Mouse (Mus musculus) liver, embryonic 14.5 days (tissue): Measurements from ENCODE around the gene Iqcf3. TPM values are rescaled to one million over a fixed set of nuclear protein-coding genes. Genes with fewer than 3 reads are reported as not detected.

Source experiments
- ATAC-seq: fragments of 200-750 bp; cut with Nextera tagmentation; 2 replicates; pipeline ENCODE4 v1.8.0; 2017; ENCODE audit warnings: moderate number of reproducible peaks, mild to moderate bottlenecking, moderate library complexity; ENCODE audit not compliant: insufficient read depth
- DNase-seq, 3 experiments: peaks; one replicate each; pipeline ENCODE4 v3.0.0-alpha.2; 2012 to 2013; ENCODE audit warnings: low read depth in 3 of 3, low spot score in 3 of 3
- H3K27ac ChIP-seq: fragments of 300-500 bp; sonication (generic); 2 replicates; pipeline ENCODE4 v1.5.1; 2014; ENCODE audit warnings: moderate library complexity, mild to moderate bottlenecking, control low read depth, inconsistent platforms
- H3K27me3 ChIP-seq: fragments of 300-500 bp; sonication (generic); 2 replicates; pipeline ENCODE4 v1.6.1; 2014; ENCODE audit warnings: mild to moderate bottlenecking, low read length, moderate library complexity; ENCODE audit not compliant: control insufficient read depth, insufficient read depth
- H3K36me3 ChIP-seq: fragments of 300-500 bp; sonication (generic); replicated peaks from 2 replicates; pipeline ENCODE4 v1.6.1; 2014; ENCODE audit warnings: low read depth; ENCODE audit not compliant: control insufficient read depth, insufficient read depth
- H3K4me1 ChIP-seq, 2 experiments: fragments of 200-500 bp in 1 of 2; fragments of 300-500 bp in 1 of 2; sonication (generic) in 1 of 2; replicated peaks; 2 replicates each; pipeline ENCODE4 v1.6.1; 2012 to 2014; ENCODE audit warnings: antibody characterized with exemption in 1 of 2, inconsistent platforms in 1 of 2, low read length in 1 of 2; ENCODE audit not compliant: control insufficient read depth in 2 of 2, insufficient read depth in 2 of 2
- H3K4me2 ChIP-seq: fragments of 300-500 bp; sonication (generic); 2 replicates; pipeline ENCODE4 v1.6.1; 2014; ENCODE audit warnings: low read depth, mild to moderate bottlenecking, control low read depth, moderate library complexity
- H3K4me3 ChIP-seq, 2 experiments: fragments of 200-500 bp in 1 of 2; fragments of 300-500 bp in 1 of 2; sonication (generic) in 1 of 2; 2 replicates each; pipeline ENCODE4 v1.5.1; 2012 to 2014; ENCODE audit warnings: low read depth in 2 of 2, low read length in 2 of 2, mild to moderate bottlenecking in 2 of 2, control low read depth in 1 of 2, inconsistent platforms in 1 of 2, moderate library complexity in 1 of 2; ENCODE audit not compliant: insufficient read depth in 1 of 2
- H3K9ac ChIP-seq: fragments of 300-500 bp; sonication (generic); replicated peaks from 2 replicates; pipeline ENCODE4 v1.6.1; 2014; ENCODE audit warnings: mild to moderate bottlenecking, control low read depth, moderate library complexity
- H3K9me3 ChIP-seq: fragments of 300-500 bp; sonication (generic); 2 replicates; pipeline ENCODE4 v1.6.1; 2016; ENCODE audit warnings: low read length, mixed read lengths; ENCODE audit not compliant: control insufficient read depth
- CTCF ChIP-seq: IDR thresholded peaks from 2 replicates; pipeline ENCODE4 v1.5.1; 2016; ENCODE audit warnings: antibody characterized with exemption, low read depth, control low read depth
- EP300 ChIP-seq: IDR thresholded peaks from 2 replicates; pipeline ENCODE4 v1.6.1; 2016; ENCODE audit warnings: antibody characterized with exemption, low read depth
- WGBS: fragments of 180-500 bp; shearing (Covaris S2); extraction: QIAGEN DNeasy Blood & Tissue Kit; methylation state at CpG from one replicate; pipeline ENCODE4 v1.1.7; 2014; ENCODE audit not compliant: insufficient replicate concordance; 5-methylcytosine and 5-hydroxymethylcytosine counted together
- polyA plus RNA-seq, 2 experiments: library from polyadenylated mRNA; depleted of rRNA in 1 of 2; stranded (reverse) in 1 of 2; unstranded in 1 of 2; fragments of >200 nt; fragmentation: Nextera tagmentation in 1 of 2; extraction: Ambion mirVana in 1 of 2; gene quantifications; 2 replicates each; pipeline versions ENCODE4 v1.2.1 to v1.2.3; 2012 to 2014

Iqcf3 gene
- polyA plus RNA-seq, 2 experiments, result not detected

GRCm38 (mm10) chr9:106513566-106513965 lies 47.9 kb downstream of the Iqcf3 start:
- H3K4me2 ChIP-seq, result no peak overlapping the region
- H3K4me1 ChIP-seq, result peaks cover 0 to 5% of the 10 kb centered on the region in 2 experiments; a peak in 1 of 4 replicates
- TF ChIP-seq CTCF (no peak), EP300 (no peak)
- H3K27me3 ChIP-seq, result no peaks in the 10 kb centered on the region
- H3K36me3 ChIP-seq, result no peaks in the 10 kb centered on the region
- H3K4me3 ChIP-seq, result no peak overlapping the region
- DNase-seq, result no peak
- no peak overlapping the region for H3K9ac ChIP-seq
- WGBS, result 62% methylated on average over 6 of the region's 6 CpGs
- H3K27ac ChIP-seq, result no peak overlapping the region
- ATAC-seq, result no peak
- H3K9me3 ChIP-seq, result no peaks in the 10 kb centered on the region

- DNase-seq (no peak), ATAC-seq (no peak)
- 41% methylated on average over 13 of the region's 13 CpGs for WGBS
- H3K4me1 ChIP-seq, result peaks cover 0 to 5% of the 10 kb centered on the region in 2 experiments; a peak in 1 of 4 replicates
- no peaks in the 10 kb centered on the region for H3K27me3 ChIP-seq
- H3K9me3 ChIP-seq, result no peaks in the 10 kb centered on the region
- no peaks in the 10 kb centered on the region for H3K36me3 ChIP-seq
- no peak overlapping the region for H3K4me2 ChIP-seq
- H3K9ac ChIP-seq, result no peak overlapping the region
- TF ChIP-seq CTCF, result no peak
- no peak for TF ChIP-seq EP300
- no peak overlapping the region for H3K4me3 ChIP-seq
- H3K27ac ChIP-seq, result no peak overlapping the region
Measured at GRCm38 (mm10) chr9:106512729-106513450, 48.5 kb downstream of the Iqcf3 start.

- DNase-seq (no peak), ATAC-seq (no peak)
- Histone ChIP-seq H3K27me3 (no peaks in the 10 kb centered on the region), H3K4me1 (peaks cover 0 to 5% of the 10 kb centered on the region in 2 experiments; a peak in 1 of 4 replicates), H3K4me3 (no peak overlapping the region), H3K9ac (no peak overlapping the region), H3K27ac (no peak overlapping the region), H3K36me3 (no peaks in the 10 kb centered on the region), H3K4me2 (no peak overlapping the region), H3K9me3 (no peaks in the 10 kb centered on the region)
- TF ChIP-seq EP300 (no peak), CTCF (no peak)
- WGBS, result 76% methylated on average over 10 of the region's 10 CpGs
Measured at GRCm38 (mm10) chr9:106509356-106509755, 52.1 kb downstream of the Iqcf3 start.

- ATAC-seq (no peak), DNase-seq (no peak)
- WGBS, result 63% methylated on average over 6 of the region's 6 CpGs
- Histone ChIP-seq H3K4me2 (no peak overlapping the region), H3K27me3 (no peaks in the 10 kb centered on the region), H3K4me1 (no peaks in the 10 kb centered on the region), H3K9ac (no peak overlapping the region), H3K27ac (no peak overlapping the region), H3K4me3 (no peak overlapping the region), H3K36me3 (no peaks in the 10 kb centered on the region), H3K9me3 (no peaks in the 10 kb centered on the region)
- TF ChIP-seq EP300 (no peak), CTCF (no peak)
Measured at GRCm38 (mm10) chr9:106504246-106504645, 57.2 kb downstream of the Iqcf3 start.

GRCm38 (mm10) chr9:106501846-106502245 lies 59.6 kb downstream of the Iqcf3 start:
- DNase-seq (no peak), ATAC-seq (no peak)
- Histone ChIP-seq H3K9me3 (no peaks in the 10 kb centered on the region), H3K4me2 (no peak overlapping the region), H3K27me3 (no peaks in the 10 kb centered on the region), H3K9ac (no peak overlapping the region), H3K36me3 (no peaks in the 10 kb centered on the region), H3K4me1 (no peaks in the 10 kb centered on the region), H3K4me3 (no peak overlapping the region), H3K27ac (no peak overlapping the region)
- TF ChIP-seq CTCF, result no peak
- no peak for TF ChIP-seq EP300
- 73% methylated on average over 22 of the region's 22 CpGs for WGBS
